Mouse (Mus musculus): ENCODE data around the gene Atp6v0a1.

- TF ChIP-seq POLR2A (IDR thresholded peaks at IDR 0.05; ENCODE audit: control insufficient read depth, extremely low read depth, insufficient read depth, low read length, poor library complexity) (no peak), CTCF (IDR thresholded peaks at IDR 0.05; ENCODE audit: borderline replicate concordance, control insufficient read depth, extremely low read depth, insufficient read depth, low read length, poor library complexity) (no peak)
These were observed 18.2 kb upstream of the Atp6v0a1 start for GRCm38 (mm10) chr11:100991027-100991534.
